Mouse (Mus musculus) C3H10T1/2 (cell line): Measurements from ENCODE around the gene Plpp7. TPM values are rescaled to one million over a fixed set of nuclear protein-coding genes. Genes with fewer than 3 reads are reported as not detected.

Experiments used
- polyA plus RNA-seq, 2 experiments: library from polyadenylated mRNA; unstranded; fragments of >200 nt; fragmentation: generic; extraction: Trizol; gene quantifications; one replicate each; pipeline ENCODE4 v1.2.1; 2012; ENCODE audit warnings: missing spikeins in 2 of 2

Gene Plpp7
- 1 to 10 TPM in 1 of 2 experiments, under 1 TPM in 1; 0.05 to 2.7 TPM for polyA plus RNA-seq

DNA sequence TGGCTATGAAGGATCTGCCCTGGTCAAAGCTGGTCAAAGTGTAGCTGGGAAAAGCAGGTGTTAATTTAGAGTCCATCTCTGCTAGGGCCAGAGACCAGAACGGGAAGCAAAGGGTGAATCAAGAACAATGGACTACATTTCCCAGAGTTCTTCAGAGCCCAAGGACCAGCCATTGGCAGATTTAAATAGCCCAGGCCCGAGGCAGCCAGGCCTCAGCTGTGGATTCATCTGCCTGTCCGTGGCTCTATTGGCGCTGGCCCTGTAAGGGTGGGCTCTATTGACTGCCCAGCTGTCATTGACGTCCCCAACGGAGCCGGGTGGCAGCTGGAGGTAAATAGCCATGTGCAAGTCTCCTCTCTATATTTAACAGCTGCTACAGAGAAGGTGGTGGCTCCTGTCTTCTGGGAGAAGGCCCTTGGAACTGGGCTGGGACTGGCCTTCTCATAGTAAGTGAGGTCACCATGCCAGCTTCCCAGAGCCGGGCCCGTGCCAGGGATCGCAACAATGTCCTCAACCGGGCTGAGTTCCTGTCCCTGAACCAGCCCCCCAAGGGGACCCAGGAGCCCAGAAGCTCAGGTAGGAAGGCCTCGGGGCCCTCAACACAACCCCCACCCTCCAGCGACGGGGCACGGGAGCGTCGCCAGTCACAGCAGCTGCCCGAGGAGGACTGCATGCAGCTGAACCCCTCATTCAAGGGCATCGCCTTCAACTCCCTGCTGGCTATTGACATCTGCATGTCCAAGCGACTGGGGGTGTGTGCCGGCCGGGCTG is at the start of gene Plpp7:
Gene Plpp7 (plus strand): TSS at position 178 of the 771 bp plus-strand sequence.

DNA sequence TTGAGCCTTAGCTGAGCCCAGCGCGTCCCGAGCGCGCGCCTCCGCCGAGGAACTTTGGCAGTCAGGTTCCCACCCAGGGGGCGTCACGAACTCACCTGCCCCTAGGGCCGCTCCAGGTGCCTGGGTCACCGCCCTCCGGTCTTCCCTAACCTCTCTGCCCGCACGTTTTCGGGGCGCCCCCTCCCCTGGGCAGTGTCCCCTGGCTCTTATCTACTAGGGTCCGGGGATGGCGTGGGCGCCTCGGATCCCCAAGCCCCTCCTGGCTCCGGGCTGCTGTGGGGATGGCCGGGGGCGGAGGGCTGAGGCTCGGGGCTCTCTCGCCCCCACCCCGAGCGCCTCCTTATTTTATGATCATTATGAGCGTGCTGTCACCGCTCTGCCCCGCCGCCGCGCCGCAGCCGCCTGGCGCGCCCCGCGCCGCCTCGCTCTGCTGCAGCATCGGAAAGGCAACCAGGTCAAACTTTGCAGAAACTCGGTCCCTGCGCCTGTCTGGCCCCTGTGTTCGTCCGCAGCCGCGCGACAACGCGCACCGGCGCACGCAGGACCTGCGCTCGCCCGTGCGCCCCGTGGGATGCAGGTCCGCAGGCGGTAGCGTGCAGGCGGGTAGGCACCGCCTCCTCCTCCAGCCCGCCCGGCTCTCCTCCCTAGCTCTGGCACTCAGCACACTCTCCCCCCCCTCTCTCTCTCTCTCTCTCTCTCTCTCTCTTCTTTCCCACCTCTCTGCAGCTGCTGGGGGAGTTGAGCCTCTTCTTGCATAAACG is 11.0 kb upstream of the Plpp7 start, which contains the start of gene Fam78a:
Gene Fam78a (minus strand): TSS at position 747 of the 761 bp plus-strand sequence.

DNA sequence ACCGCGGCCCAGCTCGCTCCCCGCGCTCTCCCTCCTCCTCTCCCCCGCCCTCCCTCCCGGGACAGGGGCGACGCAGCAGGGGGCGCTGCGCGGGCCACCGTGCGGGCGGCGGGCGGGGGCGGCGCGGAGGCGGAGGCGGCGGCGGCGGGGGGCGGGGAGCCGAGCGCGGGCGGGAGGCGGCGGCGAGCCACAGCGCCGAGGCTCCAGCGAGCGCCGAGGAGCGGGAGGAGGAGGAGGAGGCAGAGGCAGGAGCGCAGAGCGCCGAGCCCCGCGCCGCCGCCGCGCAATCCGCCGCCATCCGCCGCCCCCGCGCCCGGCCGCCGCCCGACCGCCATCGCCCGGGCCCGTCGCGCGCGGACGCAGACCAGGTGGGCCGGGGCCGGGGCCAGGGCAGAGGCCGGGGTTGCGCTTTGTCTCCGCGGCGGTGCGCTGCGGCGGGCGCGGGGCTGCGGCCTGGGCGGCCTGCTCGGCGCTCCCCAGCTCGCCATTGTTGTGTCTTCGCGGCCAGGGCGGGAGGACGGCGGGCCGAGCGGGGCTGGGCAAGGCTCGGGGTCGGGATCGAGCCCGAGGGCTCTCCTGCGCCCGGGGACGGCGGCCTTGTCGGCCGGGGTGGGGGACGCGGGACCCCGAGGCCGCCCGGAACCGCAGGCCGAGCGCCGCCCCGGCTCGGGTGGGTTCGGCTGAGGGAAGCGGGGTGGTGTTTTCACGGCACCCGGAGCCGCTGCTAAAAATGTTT is 55.8 kb downstream of the Plpp7 start, which contains the start of gene Prrc2b:
Gene Prrc2b (plus strand): TSS at position 159 of the 736 bp plus-strand sequence.

Other genes with a start within 250 kb of the Plpp7 start
- under 1 TPM; 0.02 to 0.22 TPM for gene Fibcd1, start 249.5 kb upstream of the Plpp7 start, polyA plus RNA-seq
- under 1 TPM; 0.01 to 0.06 TPM for gene Lamc3, start 208.2 kb upstream of the Plpp7 start, polyA plus RNA-seq
- under 1 TPM; 0.06 to 0.40 TPM for gene Aif1l, start 145.4 kb upstream of the Plpp7 start, polyA plus RNA-seq
- 10 to 100 TPM; 59.1 to 59.2 TPM for gene Nup214, start 121.1 kb upstream of the Plpp7 start, polyA plus RNA-seq
- under 1 TPM in 1 of 2 experiments, not detected in 1; 0.06 TPM for gene Fam78a, start 10.7 kb upstream of the Plpp7 start, polyA plus RNA-seq
- gene Prrc2b, start 55.6 kb downstream of the Plpp7 start, polyA plus RNA-seq = 10 to 100 TPM in 1 of 2 experiments, 1 to 10 TPM in 1; 8.5 to 44.9 TPM
- gene Pomt1, start 141.1 kb downstream of the Plpp7 start, polyA plus RNA-seq = 10 to 100 TPM in 1 of 2 experiments, 1 to 10 TPM in 1; 7.1 to 30.3 TPM
- 10 to 100 TPM; 18.1 to 28.4 TPM for gene Uck1, start 164.6 kb downstream of the Plpp7 start, polyA plus RNA-seq
- gene Golga2, start 191.9 kb downstream of the Plpp7 start, polyA plus RNA-seq = 10 to 100 TPM; 10.8 to 45.3 TPM
- 100 to 1,000 TPM; 179 to 326 TPM for gene Swi5, start 192.5 kb downstream of the Plpp7 start, polyA plus RNA-seq